ENCODE assay signal across 15 mouse cellular contexts in genomic region chr12:111517901-111518300, GRCm38 (mm10). TPM values are rescaled to one million over a fixed set of nuclear protein-coding genes. Genes with fewer than 3 reads are reported as not detected.
DNase-seq lines count a peak whose midpoint lies in the region; ATAC-seq and TF ChIP-seq lines count a peak whose summit lies in the region.
"Had no signal": no experiment of that assay in that cellular context is flagged by ENCODE, and none has a peak within 500 bp of the region (broad histone marks: within the 10 kb centered on the region; RNA-seq: fewer than 3 reads in every experiment).

No protein-coding gene starts in this region.

- H3K9ac ChIP-seq in MEL (ENCODE audit: control insufficient read depth, low read depth, low read length, poor library complexity, severe bottlenecking): no peak overlapping the region
- H3K9ac ChIP-seq in forebrain, embryonic 14.5 days (ENCODE audit: low read length): no peak overlapping the region
- H3K9ac ChIP-seq: midbrain, embryonic 12.5 days had no signal

- peak; percentile 91 to 96 for TF ChIP-seq EP300 in MEL (IDR thresholded peaks at IDR 0.05; ENCODE audit: low read depth in 1 of 2, low read length in 2 of 2)

- no peak for TF ChIP-seq CTCF in MEL (IDR thresholded peaks at IDR 0.05 in 2 of 3, conservative IDR thresholded peaks at IDR 0.05 in 1 of 3; ENCODE audit: control insufficient read depth in 1 of 3, insufficient read depth in 1 of 3, low read depth in 2 of 3, low read length in 3 of 3, poor library complexity in 1 of 3, severe bottlenecking in 1 of 3)
- no peak for TF ChIP-seq CTCF in bone marrow, adult 2 months (IDR thresholded peaks at IDR 0.05; ENCODE audit: control insufficient read depth, insufficient read depth, low read length)

- peaks cover 7 to 47% of the 10 kb centered on the region in 2 experiments for H3K4me1 ChIP-seq in MEL (ENCODE audit: control insufficient read depth in 1 of 2, insufficient read depth in 2 of 2, low read length in 2 of 2)
- peaks cover 1% of the 10 kb centered on the region; the same call in 1 of the 2 replicates for H3K4me1 ChIP-seq in bone marrow, adult 2 months (ENCODE audit: control insufficient read depth, insufficient read depth, low read length)
- no peaks in the 10 kb centered on the region for H3K4me1 ChIP-seq in forebrain, embryonic 14.5 days (ENCODE audit: control insufficient read depth, insufficient read depth, low read length)
- H3K4me1 ChIP-seq: midbrain, embryonic 12.5 days had no signal

- H3K4me3 ChIP-seq in MEL (ENCODE audit: control insufficient read depth in 1 of 2, insufficient read depth in 1 of 2, low read depth in 2 of 2, low read length in 2 of 2): no peak overlapping the region
- no peak overlapping the region for H3K4me3 ChIP-seq in bone marrow, adult 2 months (replicated peaks; ENCODE audit: control insufficient read depth, low read depth, low read length)
- H3K4me3 ChIP-seq in forebrain, embryonic 14.5 days (ENCODE audit: low read depth, low read length): no peak overlapping the region
- H3K4me3 ChIP-seq: midbrain, embryonic 12.5 days had no signal

- peak; percentile 90 for ATAC-seq in megakaryocyte progenitor cell, adult 5-6 weeks (replicated peaks; ENCODE audit: poor library complexity)
- no peak for ATAC-seq in forebrain, embryonic 14.5 days
- ATAC-seq: Patski had no signal

- intact Hi-C loops in gastrocnemius, postnatal 36 days (cut with DNase I): no loop called here

- WGBS in bone marrow, adult 2 months: 62% methylated on average over 4 of the region's 4 CpGs
- 69% methylated on average over 4 of the region's 4 CpGs for WGBS in forebrain, embryonic 14.5 days

- no peak for TF ChIP-seq POLR2A in MEL (IDR thresholded peaks at IDR 0.05; ENCODE audit: control insufficient read depth in 1 of 2, insufficient read depth in 1 of 2, low read depth in 1 of 2, low read length in 2 of 2, poor library complexity in 1 of 2)
- no peak for TF ChIP-seq POLR2A in bone marrow, adult 2 months (IDR thresholded peaks at IDR 0.05; ENCODE audit: borderline replicate concordance, control insufficient read depth, low read depth, low read length)

- H3K36me3 ChIP-seq in MEL (ENCODE audit: control insufficient read depth in 1 of 2, insufficient read depth in 2 of 2, low read length in 2 of 2): peaks cover 0 to 29% of the 10 kb centered on the region in 2 experiments; a peak in 2 of 4 replicates
- no peaks in the 10 kb centered on the region for H3K36me3 ChIP-seq in forebrain, embryonic 14.5 days (ENCODE audit: control insufficient read depth, insufficient read depth, low read length)
- H3K36me3 ChIP-seq: midbrain, embryonic 12.5 days had no signal

- no peak overlapping the region for H3K4me2 ChIP-seq in forebrain, embryonic 14.5 days (ENCODE audit: low read length)
- H3K4me2 ChIP-seq: midbrain, embryonic 12.5 days had no signal

- TF ChIP-seq RAD21 in MEL (IDR thresholded peaks at IDR 0.05; ENCODE audit: low read depth, low read length): no peak

- no peaks in the 10 kb centered on the region for H3K27me3 ChIP-seq in MEL (ENCODE audit: control insufficient read depth in 1 of 2, insufficient read depth in 2 of 2, low read length in 2 of 2)
- no peaks in the 10 kb centered on the region for H3K27me3 ChIP-seq in forebrain, embryonic 14.5 days (replicated peaks; ENCODE audit: control insufficient read depth, insufficient read depth, low read length)
- H3K27me3 ChIP-seq: midbrain, embryonic 12.5 days; Patski had no signal

- no peaks in the 10 kb centered on the region for H3K79me2 ChIP-seq in MEL (ENCODE audit: control insufficient read depth, insufficient read depth, low read length, poor library complexity)

- DNase-seq in MEL (ENCODE audit: low read depth, low spot score): peak; percentile 87
- peak; percentile 90 for DNase-seq in liver
- no peak for DNase-seq in layer of hippocampus, postnatal 10 days (ENCODE audit: low spot score in 2 of 2)
- no peak for DNase-seq in gastrocnemius, postnatal 36 days
- no peak for DNase-seq in forebrain, embryonic 14.5 days (ENCODE audit: low spot score)
- DNase-seq: cerebellum, adult 9-11 months; heart, adult 11 months; heart, postnatal 36 days; lung, postnatal 14 days; right cerebral cortex, postnatal 25 days had no signal

- no peaks in the 10 kb centered on the region for H3K9me3 ChIP-seq in MEL (replicated peaks; ENCODE audit: insufficient read depth, low read length)
- H3K9me3 ChIP-seq in forebrain, embryonic 14.5 days (replicated peaks; ENCODE audit: control insufficient read depth, low read length): no peaks in the 10 kb centered on the region

- H3K27ac ChIP-seq in MEL (ENCODE audit: control insufficient read depth, low read depth, low read length): peak overlapping the region; percentile 67
- peak overlapping the region; percentile 90 for H3K27ac ChIP-seq in bone marrow, adult 2 months (ENCODE audit: control insufficient read depth, insufficient read depth, low read depth, low read length, poor library complexity)
- H3K27ac ChIP-seq in forebrain, embryonic 14.5 days (ENCODE audit: low read depth, low read length): no peak overlapping the region
- H3K27ac ChIP-seq: kidney, postnatal 0 days; midbrain, embryonic 12.5 days had no signal

TF ChIP-seq in MEL, 35 proteins besides CTCF, POLR2A, EP300 and RAD21 (continues in another document):
- peak; percentile 85; the same call in 1 of the 2 replicates for TF ChIP-seq RCOR1 (IDR thresholded peaks at IDR 0.05; ENCODE audit: low read depth, low read length)
- peak; percentile 78; the same call in 1 of the 2 replicates for TF ChIP-seq MYC (IDR thresholded peaks at IDR 0.05; ENCODE audit: low read depth, low read length)
- TF ChIP-seq MAZ (IDR thresholded peaks at IDR 0.05; ENCODE audit: low read depth, low read length): peak; percentile 82; the same call in 1 of the 2 replicates
- TF ChIP-seq TAL1 (IDR thresholded peaks at IDR 0.05; ENCODE audit: low read length): peak; percentile 90
- TF ChIP-seq SMC3 (IDR thresholded peaks at IDR 0.05; ENCODE audit: low read depth, low read length): no peak
- 0 out of 2 replicates have a peak, but pooled peaks have one; percentile 17 for TF ChIP-seq TBP (IDR thresholded peaks at IDR 0.05; ENCODE audit: low read depth, low read length)
- no peak for TF ChIP-seq HCFC1 (IDR thresholded peaks at IDR 0.05; ENCODE audit: low read depth, low read length)
- TF ChIP-seq ETS1 (IDR thresholded peaks at IDR 0.05; ENCODE audit: low read depth, low read length): peak; percentile 88
- TF ChIP-seq CHD2 (IDR thresholded peaks at IDR 0.05; ENCODE audit: low read length): peak; percentile 49
- TF ChIP-seq BHLHE40 (IDR thresholded peaks at IDR 0.05; ENCODE audit: borderline replicate concordance, low read depth, low read length): peak; percentile 76
- TF ChIP-seq E2F4 (IDR thresholded peaks at IDR 0.05; ENCODE audit: borderline replicate concordance, low read depth, low read length): no peak
- peak; percentile 38; the same call in 1 of the 2 replicates for TF ChIP-seq MAFK (IDR thresholded peaks at IDR 0.05; ENCODE audit: borderline replicate concordance, low read depth, low read length)
- no peak for TF ChIP-seq CHD1 (IDR thresholded peaks at IDR 0.05; ENCODE audit: low read depth, low read length)
- TF ChIP-seq ZC3H11A (IDR thresholded peaks at IDR 0.05; ENCODE audit: low read depth, low read length): no peak
- TF ChIP-seq TCF12 (IDR thresholded peaks at IDR 0.05; ENCODE audit: low read depth, low read length): peak; percentile 95
- no peak for TF ChIP-seq ZMIZ1 (IDR thresholded peaks at IDR 0.05; ENCODE audit: low read depth, low read length)
- peak; percentile 71 for TF ChIP-seq MXI1 (IDR thresholded peaks at IDR 0.05; ENCODE audit: low read depth, low read length)
- TF ChIP-seq ELF1 (IDR thresholded peaks at IDR 0.05; ENCODE audit: low read depth, low read length): no peak
- peak; percentile 93 for TF ChIP-seq GATA1 (IDR thresholded peaks at IDR 0.05; ENCODE audit: low read depth, low read length)
- TF ChIP-seq SIN3A (IDR thresholded peaks at IDR 0.05; ENCODE audit: low read length): peak; percentile 77
- peak; percentile 62; the same call in 1 of the 2 replicates for TF ChIP-seq MAX (IDR thresholded peaks at IDR 0.05; ENCODE audit: low read length)

RNA-seq across cellular contexts. Expression of gene Eif5, which starts 19.9 kb away (rescaled TPM):
- total RNA-seq in MEL (2012; rRNA removed): 183 and 201 TPM in 2 replicates
- polyA plus RNA-seq in MEL (2012; ENCODE audit: insufficient read depth in 1 of 2, insufficient read length in 2 of 2, low read depth in 1 of 2, low replicate concordance in 2 of 2, missing spikeins in 1 of 2): 100 to 1,000 TPM; 276 to 330 TPM
- polyA plus RNA-seq in bone marrow, adult 2 months (2011; ENCODE audit: insufficient read depth, insufficient read length, low replicate concordance, missing spikeins): 247 and 257 TPM in 2 replicates
- total RNA-seq in megakaryocyte progenitor cell, adult 5-6 weeks (2015): 349 and 403 TPM in 2 replicates
- total RNA-seq in megakaryocyte progenitor cell, adult 5-6 weeks (2017): 221 and 322 TPM in 2 replicates
- total RNA-seq in layer of hippocampus, postnatal 10 days (2021): 100 to 1,000 TPM; 260 to 272 TPM
- 100 to 1,000 TPM; 123 to 146 TPM for total RNA-seq in gastrocnemius, postnatal 36 days (2021)
- 452 and 491 TPM in 2 replicates for polyA plus RNA-seq in forebrain, embryonic 14.5 days (2014; fragmentation: Nextera tagmentation; extraction: Ambion mirVana)

RNA-seq across cellular contexts. Expression of gene Gm266, which starts 32.3 kb away (rescaled TPM):
- total RNA-seq in MEL (2012; rRNA removed): not detected in 2 replicates
- not detected for polyA plus RNA-seq in MEL (2012; ENCODE audit: insufficient read depth in 1 of 2, insufficient read length in 2 of 2, low read depth in 1 of 2, low replicate concordance in 2 of 2, missing spikeins in 1 of 2)
- polyA plus RNA-seq in bone marrow, adult 2 months (2011; ENCODE audit: insufficient read depth, insufficient read length, low replicate concordance, missing spikeins): not detected in 2 replicates
- not detected in 2 replicates for total RNA-seq in megakaryocyte progenitor cell, adult 5-6 weeks (2015)
- total RNA-seq in megakaryocyte progenitor cell, adult 5-6 weeks (2017): not detected in 2 replicates
- total RNA-seq in layer of hippocampus, postnatal 10 days (2021): 1 to 10 TPM; 6.8 to 7.5 TPM
- under 1 TPM; 0.69 to 0.84 TPM for total RNA-seq in gastrocnemius, postnatal 36 days (2021)
- 0.84 and 0.99 TPM in 2 replicates for polyA plus RNA-seq in forebrain, embryonic 14.5 days (2014; fragmentation: Nextera tagmentation; extraction: Ambion mirVana)

RNA-seq across cellular contexts. Expression of gene Mark3, which starts 56.4 kb away (rescaled TPM):
- total RNA-seq in MEL (2012; rRNA removed): 60.2 and 71.6 TPM in 2 replicates
- polyA plus RNA-seq in MEL (2012; ENCODE audit: insufficient read depth in 1 of 2, insufficient read length in 2 of 2, low read depth in 1 of 2, low replicate concordance in 2 of 2, missing spikeins in 1 of 2): 10 to 100 TPM in 1 of 2 experiments, not detected in 1; 43.9 TPM
- polyA plus RNA-seq in bone marrow, adult 2 months (2011; ENCODE audit: insufficient read depth, insufficient read length, low replicate concordance, missing spikeins): 49.3 and 54.0 TPM in 2 replicates
- 60.2 and 88.1 TPM in 2 replicates for total RNA-seq in megakaryocyte progenitor cell, adult 5-6 weeks (2015)
- 63.5 and 73.1 TPM in 2 replicates for total RNA-seq in megakaryocyte progenitor cell, adult 5-6 weeks (2017)
- total RNA-seq in layer of hippocampus, postnatal 10 days (2021): 100 to 1,000 TPM; 139 to 153 TPM
- 10 to 100 TPM; 49.6 to 51.3 TPM for total RNA-seq in gastrocnemius, postnatal 36 days (2021)
- 56.3 and 58.4 TPM in 2 replicates for polyA plus RNA-seq in forebrain, embryonic 14.5 days (2014; fragmentation: Nextera tagmentation; extraction: Ambion mirVana)

Comparison
In these comparisons a context has a peak if more than half of its experiments do, and no peak if none do; other contexts are left out.
1. DNase-seq: peak in MEL (single experiment) and liver (single experiment); none in layer of hippocampus, postnatal 10 days (0 of 2), gastrocnemius, postnatal 36 days (0 of 2) and forebrain, embryonic 14.5 days (single experiment).